Mouse (Mus musculus) lung, adult 2 months (tissue): ENCODE results near the gene Slc43a2. TPM values are rescaled to one million over a fixed set of nuclear protein-coding genes. Genes with fewer than 3 reads are reported as not detected.

ENCODE experiments used
- DNase-seq: peaks from one replicate; pipeline ENCODE4 v3.0.0; 2022
- H3K4me1 ChIP-seq: fragments of 200-500 bp; 2 replicates; pipeline ENCODE4 v1.6.1; 2011; ENCODE audit warnings: low read length; ENCODE audit not compliant: control insufficient read depth, insufficient read depth
- H3K4me3 ChIP-seq: fragments of 200-500 bp; replicated peaks from 2 replicates; pipeline ENCODE3; 2011; ENCODE audit warnings: low read depth, mild to moderate bottlenecking, control low read depth, low read length; ENCODE audit errors: extremely low read depth
- CTCF ChIP-seq: fragments of 200-500 bp; IDR thresholded peaks from 2 replicates; pipeline ENCODE4 v1.5.1; 2011; ENCODE audit warnings: mild to moderate bottlenecking, low read length, control low read depth; ENCODE audit not compliant: insufficient read depth
- POLR2A ChIP-seq: fragments of 200-500 bp; IDR thresholded peaks from 2 replicates; pipeline ENCODE4 v1.6.1; 2011; ENCODE audit warnings: low read depth, mild to moderate bottlenecking, control low read depth, low read length, borderline replicate concordance; ENCODE audit errors: extremely low read depth
- WGBS: fragments of 180-500 bp; shearing (Covaris S2); methylation state at CpG from one replicate; pipeline ENCODE4 v1.1.7; 2018; 5-methylcytosine and 5-hydroxymethylcytosine counted together
- polyA plus RNA-seq: library from polyadenylated mRNA; depleted of rRNA; stranded (reverse); fragments of >200 nt; gene quantifications from 2 replicates; pipeline ENCODE4 v1.2.3, GENCODE M21; 2012

The Slc43a2 gene
- polyA plus RNA-seq, 1 experiment, result 68.2 TPM

- no peak for TF ChIP-seq CTCF
- no peak for TF ChIP-seq POLR2A
- 76% methylated on average over 6 of the region's 6 CpGs for WGBS
- no peak for DNase-seq
These were observed 4.6 kb upstream of the Slc43a2 start for GRCm38 (mm10) chr11:75526943-75527342.

GRCm38 (mm10) chr11:75529771-75530170 lies 1.7 kb upstream of the Slc43a2 start:
- TF ChIP-seq CTCF (no peak), POLR2A (no peak)
- no peak overlapping the region for H3K4me3 ChIP-seq
- 31% methylated on average over 4 of the region's 4 CpGs for WGBS

More at GRCm38 (mm10) chr11:75526943-75527342, 4.6 kb upstream of the Slc43a2 start:
- H3K4me3 ChIP-seq, result no peak overlapping the region
- H3K4me1 ChIP-seq, result peaks cover 3% of the 10 kb centered on the region; the same call in 1 of the 2 replicates

GRCm38 (mm10) chr11:75530325-75530724 lies 1.2 kb upstream of the Slc43a2 start:
- WGBS, result 0% methylated on average over 10 of the region's 10 CpGs
- 0 out of 2 replicates have a peak, but pooled peaks have one; percentile 12 for TF ChIP-seq POLR2A
- peak; percentile 85 for TF ChIP-seq CTCF
- DNase-seq, result peak; percentile 99
- Histone ChIP-seq H3K4me3 (peak overlapping the region; percentile 88), H3K4me1 (peaks cover 9% of the 10 kb centered on the region; the same call in 1 of the 2 replicates)

More at GRCm38 (mm10) chr11:75529771-75530170, 1.7 kb upstream of the Slc43a2 start:
- H3K4me1 ChIP-seq, result peaks cover 9% of the 10 kb centered on the region; the same call in 1 of the 2 replicates
- no peak for DNase-seq

- Histone ChIP-seq H3K4me3 (peak overlapping the region; percentile 88), H3K4me1 (peaks cover 9% of the 10 kb centered on the region; the same call in 1 of the 2 replicates)
- WGBS, result under 1% methylated on average over 31 of the region's 31 CpGs
- no peak for DNase-seq
- TF ChIP-seq CTCF, result no peak
- no peak for TF ChIP-seq POLR2A
These were observed 585 bp upstream of the Slc43a2 start for GRCm38 (mm10) chr11:75530845-75531373.

- H3K4me3 ChIP-seq, result peak overlapping the region; percentile 93
- no peak for TF ChIP-seq CTCF
- TF ChIP-seq POLR2A, result no peak; the same call in 1 of the 2 replicates
- 8% methylated on average over 38 of the region's 38 CpGs for WGBS
- H3K4me1 ChIP-seq, result peaks cover 14% of the 10 kb centered on the region
- DNase-seq, result no peak
These were observed 1.1 kb downstream of the Slc43a2 start for GRCm38 (mm10) chr11:75532340-75533277.

GRCm38 (mm10) chr11:75533314-75534015 lies 2.0 kb downstream of the Slc43a2 start:
- no peak for TF ChIP-seq CTCF
- no peak for TF ChIP-seq POLR2A
- no peak for DNase-seq
- Histone ChIP-seq H3K4me1 (peaks cover 21% of the 10 kb centered on the region), H3K4me3 (peak overlapping the region; percentile 55)
- 47% methylated on average over 6 of the region's 6 CpGs for WGBS

- DNase-seq, result no peak
- TF ChIP-seq CTCF (no peak), POLR2A (no peak)
- H3K4me1 ChIP-seq, result peaks cover 23% of the 10 kb centered on the region
- 45% methylated on average over 4 of the region's 4 CpGs for WGBS
- H3K4me3 ChIP-seq, result no peak overlapping the region
These were observed 3.0 kb downstream of the Slc43a2 start for GRCm38 (mm10) chr11:75534286-75535033.

GRCm38 (mm10) chr11:75535106-75535795 lies 3.8 kb downstream of the Slc43a2 start:
- Histone ChIP-seq H3K4me1 (peaks cover 23% of the 10 kb centered on the region), H3K4me3 (no peak overlapping the region)
- DNase-seq, result no peak
- TF ChIP-seq CTCF (no peak), POLR2A (no peak)
- WGBS, result 49% methylated on average over 13 of the region's 13 CpGs
